Mouse (Mus musculus) heart, embryonic 11.5 days (tissue): Measurements from ENCODE around the gene Hoxc8. TPM values are rescaled to one million over a fixed set of nuclear protein-coding genes. Genes with fewer than 3 reads are reported as not detected.

ENCODE experiments used
- microRNA counts: library from miRNA; unstranded; fragments of <30 nt; microRNA quantifications from one replicate; lab custom pipeline; 2015
- microRNA-seq: library from miRNA; unstranded; fragments of <30 nt; microRNA quantifications from one replicate; pipeline ENCODE4, GENCODE M21; 2016; ENCODE audit warnings: borderline number of aligned reads
- polyA plus RNA-seq: library from polyadenylated mRNA; unstranded; fragments of >200 nt; fragmentation: Nextera tagmentation; extraction: Ambion mirVana; gene quantifications from 2 replicates; pipeline ENCODE4 v1.2.1, GENCODE M21; 2014

The Hoxc8 gene
- polyA plus RNA-seq, 1 experiment from 2014 or later = 0.20 TPM

MicroRNAs encoded within 50 kb of the gene (microRNA counts, 519-probe panel; counts per million panel counts)
- microRNA mmu-miR-615-3p (lab: Ali Mortazavi, UCI) = 32.2 counts per million
- 32.2 counts per million for microRNA mmu-miR-615-5p (lab: Ali Mortazavi, UCI)

Small RNA genes within 50 kb of the gene (microRNA-seq; reads per million reads assigned to microRNA genes)
- 7.5 reads per million, percentile 43 among the genes with 10 or more reads in this experiment for gene Mir196a-2
- 238 reads per million, percentile 72 among the genes with 10 or more reads in this experiment for gene Mir615

Other genes starting within 250 kb of the Hoxc8 start
- gene Hoxc13, start 69.5 kb upstream of the Hoxc8 start, polyA plus RNA-seq = not detected in 2 replicates
- gene Hoxc12, start 53.9 kb upstream of the Hoxc8 start, polyA plus RNA-seq = not detected in 2 replicates
- gene Hoxc11, start 36.2 kb upstream of the Hoxc8 start, polyA plus RNA-seq = not detected in 2 replicates
- gene Hoxc10, start 23.8 kb upstream of the Hoxc8 start, polyA plus RNA-seq = 0.10 and 0.18 TPM in 2 replicates
- 1.7 TPM in 2 replicates for gene Hoxc5, start 23.2 kb upstream of the Hoxc8 start, polyA plus RNA-seq
- not detected in 2 replicates for gene Hoxc9, start 14.2 kb upstream of the Hoxc8 start, polyA plus RNA-seq
- gene Hoxc6, start 7.7 kb downstream of the Hoxc8 start, polyA plus RNA-seq = 0.49 and 0.51 TPM in 2 replicates
- 1.2 and 2.0 TPM in 2 replicates for gene Hoxc4, start 28.3 kb downstream of the Hoxc8 start, polyA plus RNA-seq
- 14.7 and 17.7 TPM in 2 replicates for gene Smug1, start 176.5 kb downstream of the Hoxc8 start, polyA plus RNA-seq
- 139 and 146 TPM in 2 replicates for gene Cbx5, start 249.2 kb downstream of the Hoxc8 start, polyA plus RNA-seq
- gene Hnrnpa1, start 249.8 kb downstream of the Hoxc8 start, polyA plus RNA-seq = 572 and 590 TPM in 2 replicates